Mouse (Mus musculus) brain, adult 10 weeks (tissue): ENCODE results near the gene Ip6k1. TPM values are rescaled to one million over a fixed set of nuclear protein-coding genes. Genes with fewer than 3 reads are reported as not detected.

Experiments used
- polyA plus RNA-seq: library from polyadenylated mRNA; stranded (reverse); fragments of 350-450 nt; fragmentation: Illumina TruSeq; extraction: RNeasy Lipid Tissue Mini Kit (QIAGEN cat#74804); gene quantifications from one replicate; pipeline ENCODE4 v1.2.3, GENCODE M21; 2015; ENCODE audit warnings: low read depth, low replicate concordance

Ip6k1 gene
- 160 TPM for polyA plus RNA-seq

GRCm38 (mm10) chr9:108001922-108002770 is at the start of gene Ip6k1:
Ip6k1 (plus strand) TSS chr9:108002501.

DNA sequence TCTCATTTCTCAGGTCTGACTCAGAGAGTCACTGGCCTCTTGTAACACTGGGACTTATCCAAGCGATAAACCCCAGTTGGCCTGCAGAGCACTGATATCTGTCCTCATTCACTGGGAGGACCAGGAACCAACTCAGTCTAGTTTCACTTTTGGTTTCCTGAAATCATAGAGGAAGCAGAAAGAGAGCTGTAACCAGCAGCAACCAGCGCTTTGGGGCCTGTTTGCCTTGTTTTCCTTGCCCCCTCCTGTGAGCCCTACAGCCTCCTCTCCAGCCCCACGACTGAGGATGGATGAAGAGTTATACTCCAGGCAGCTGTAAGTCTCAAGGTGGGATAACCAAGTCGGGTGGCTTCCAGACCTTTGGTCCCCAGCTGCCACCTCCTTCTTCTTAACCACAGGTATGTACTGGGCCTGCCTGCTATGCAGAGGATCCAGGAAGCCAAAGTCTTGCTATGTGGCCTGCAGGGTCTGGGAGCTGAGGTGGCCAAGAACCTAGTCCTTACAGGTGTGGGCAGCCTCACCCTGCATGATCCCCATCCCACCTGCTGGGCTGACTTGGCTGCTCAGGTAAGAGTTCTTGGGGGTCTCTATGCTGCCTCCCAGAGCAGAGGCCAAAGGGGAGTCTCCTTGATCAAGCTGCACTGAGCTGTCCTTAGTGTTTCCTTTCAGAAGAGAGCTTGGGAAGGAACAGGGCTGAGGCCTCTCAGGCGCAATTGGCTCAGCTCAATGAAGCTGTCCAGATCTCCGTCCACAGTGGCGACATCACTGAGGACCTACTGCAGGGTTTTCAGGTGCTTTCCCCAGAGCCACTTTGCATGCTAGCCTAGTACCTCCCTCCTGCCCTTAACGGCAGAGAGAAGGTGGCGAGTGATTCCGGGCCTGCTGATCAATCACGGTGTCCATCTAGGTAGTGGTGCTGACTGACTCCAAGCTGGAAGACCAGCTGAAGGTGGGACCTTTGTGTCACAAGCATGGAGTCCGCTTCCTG is 26.6 kb upstream of the Ip6k1 start, which contains the start of gene Uba7:
TSS of gene Uba7 (plus strand) at position 107 of the 988 bp plus-strand sequence.

DNA sequence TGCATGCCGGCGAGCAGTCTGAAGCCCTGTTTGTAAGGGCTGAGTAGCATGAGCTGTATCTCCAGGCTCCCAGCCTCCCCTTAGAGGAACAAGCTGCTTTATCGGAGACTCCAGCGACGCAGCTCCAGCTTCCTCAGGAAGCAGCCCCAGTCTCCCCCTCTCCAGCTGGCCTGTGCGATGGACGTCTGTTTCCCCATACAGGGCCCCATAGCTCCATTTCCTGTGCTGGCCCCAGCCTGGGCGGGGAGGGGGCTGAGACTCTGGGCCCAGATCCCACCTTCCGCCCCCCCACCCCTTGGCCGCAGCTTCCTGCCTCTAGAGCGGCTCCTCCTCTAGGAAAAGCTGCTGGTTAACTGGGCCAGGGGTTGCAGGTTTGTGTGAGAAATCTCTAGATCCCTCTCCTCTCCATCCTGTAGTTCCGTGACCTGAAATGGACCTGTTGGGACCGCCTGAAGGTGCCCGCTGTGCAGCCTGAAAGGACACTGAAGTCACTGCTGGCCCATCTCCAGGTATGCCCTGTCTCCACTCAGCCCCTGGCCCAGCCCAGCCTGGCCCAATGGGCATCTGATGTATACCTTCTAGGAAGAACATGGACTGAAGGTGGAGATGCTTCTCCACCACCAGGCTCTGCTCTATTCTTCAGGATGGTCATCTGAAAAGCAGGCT is 19.5 kb upstream of the Ip6k1 start, which contains the start of gene Gm20661:
TSS of gene Gm20661 (plus strand) at position 378 of the 666 bp plus-strand sequence.

GRCm38 (mm10) chr9:107985131-107986119 is 16.9 kb upstream of the Ip6k1 start, which contains the start of gene Inka1:
Inka1 (minus strand) TSS chr9:107985879.

GRCm38 (mm10) chr9:107992197-107992596 is 10.1 kb upstream of the Ip6k1 start, which contains the start of gene Cdhr4:
Cdhr4 (plus strand) TSS chr9:107992497.

DNA sequence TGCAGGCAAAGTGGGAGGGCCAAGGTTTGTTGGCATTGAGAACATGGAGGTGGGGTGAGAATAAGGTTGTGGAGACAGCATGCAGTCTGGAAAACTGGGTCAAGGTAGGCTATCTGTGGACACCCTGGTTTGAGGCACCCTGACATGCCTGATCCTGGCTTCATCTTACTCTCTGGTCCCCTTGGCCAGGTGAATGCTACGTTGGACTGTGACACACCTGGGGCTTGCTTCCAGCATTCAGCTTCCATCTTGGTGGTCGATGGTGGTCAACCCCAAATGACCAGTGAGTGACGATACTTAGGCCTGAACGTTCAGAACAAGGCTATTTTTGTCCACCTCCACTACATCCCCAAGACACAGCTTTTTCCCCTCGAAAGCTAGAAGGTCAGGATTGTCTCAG is 6.3 kb upstream of the Ip6k1 start, which contains the start of gene Gm20662:
TSS of gene Gm20662 (plus strand) at position 301 of the 400 bp plus-strand sequence.

DNA sequence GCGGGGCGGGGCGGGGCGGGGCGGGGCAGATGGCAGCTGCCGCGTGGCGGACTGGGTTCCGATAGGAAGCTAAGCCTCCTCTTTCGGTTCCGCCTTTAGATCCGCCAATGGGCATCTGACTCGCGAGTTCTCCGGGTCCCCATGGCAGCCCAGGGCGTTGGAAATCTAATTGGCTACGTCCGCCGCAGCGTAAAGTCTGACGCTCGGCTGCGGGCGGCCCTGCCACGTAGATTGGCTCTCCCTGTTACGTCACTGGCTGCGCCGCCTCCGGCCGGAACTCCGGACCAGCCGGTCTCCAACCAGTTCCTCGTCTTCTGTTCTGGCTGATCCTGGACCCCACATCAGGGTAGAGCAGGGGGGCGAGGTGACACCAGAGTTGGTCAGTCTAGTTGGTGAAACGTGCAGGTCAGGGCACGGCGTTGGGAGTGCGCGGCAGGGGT is 46.7 kb downstream of the Ip6k1 start, which contains the start of gene Gmppb:
TSS of gene Gmppb (plus strand) at position 227 of the 440 bp plus-strand sequence.

GRCm38 (mm10) chr9:108052885-108053664 is 50.8 kb downstream of the Ip6k1 start, which contains the start of gene Amigo3:
Amigo3 (plus strand) TSS chr9:108053159.

DNA sequence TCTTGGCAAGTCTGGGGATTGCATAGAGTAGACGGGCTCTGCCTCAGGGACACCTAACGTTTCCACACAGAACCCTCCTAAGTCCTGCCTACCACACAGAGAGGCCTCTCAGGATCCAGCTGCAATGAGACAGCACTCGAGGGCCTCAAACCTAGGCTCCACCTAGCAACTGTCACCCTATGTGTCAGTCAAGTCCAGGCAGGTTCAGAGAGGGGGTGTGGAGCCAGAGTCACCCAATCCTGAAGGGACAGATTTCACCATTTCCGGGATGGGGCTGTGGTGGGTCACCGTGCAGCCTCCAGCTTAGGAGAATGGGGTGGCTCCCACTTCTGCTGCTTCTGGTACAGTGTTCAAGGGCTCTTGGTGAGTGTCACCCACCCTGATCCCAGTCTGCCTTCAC is 77.9 kb downstream of the Ip6k1 start, which contains the start of gene Mst1:
TSS of gene Mst1 (plus strand) at position 269 of the 400 bp plus-strand sequence.

GRCm38 (mm10) chr9:108082988-108083431 is 80.7 kb downstream of the Ip6k1 start, which contains the start of gene Rnf123:
Rnf123 (minus strand) TSS chr9:108083346.

GRCm38 (mm10) chr9:108094184-108094941 is 92.1 kb downstream of the Ip6k1 start, which contains the start of gene Apeh:
Apeh (minus strand) TSS chr9:108094606.

Other genes starting within 250 kb of the Ip6k1 start
- 105 TPM for gene Rbm5, start 231.5 kb upstream of the Ip6k1 start, polyA plus RNA-seq
- 40.5 TPM for gene Rbm6, start 129.3 kb upstream of the Ip6k1 start, polyA plus RNA-seq
- gene Mon1a, start 114.3 kb upstream of the Ip6k1 start, polyA plus RNA-seq, result 19.2 TPM
- 0.59 TPM for gene Mst1r, start 95.6 kb upstream of the Ip6k1 start, polyA plus RNA-seq
- not detected for gene Actl11, start 74.0 kb upstream of the Ip6k1 start, polyA plus RNA-seq
- 320 TPM for gene Camkv, start 66.8 kb upstream of the Ip6k1 start, polyA plus RNA-seq
- gene Traip, start 52.4 kb upstream of the Ip6k1 start, polyA plus RNA-seq, result 15.5 TPM
- 6.5 TPM for gene Uba7, start 27.0 kb upstream of the Ip6k1 start, polyA plus RNA-seq
- 0.46 TPM for gene Gm20661, start 19.4 kb upstream of the Ip6k1 start, polyA plus RNA-seq
- 4.2 TPM for gene Inka1, start 16.6 kb upstream of the Ip6k1 start, polyA plus RNA-seq
- gene Cdhr4, start 10.0 kb upstream of the Ip6k1 start, polyA plus RNA-seq, result 5.1 TPM
- gene Gm20662, start 6.2 kb upstream of the Ip6k1 start, polyA plus RNA-seq, result 5.0 TPM
- 17.9 TPM for gene Gmppb, start 46.7 kb downstream of the Ip6k1 start, polyA plus RNA-seq
- gene Amigo3, start 50.7 kb downstream of the Ip6k1 start, polyA plus RNA-seq, result 1.4 TPM
- gene Mst1, start 77.9 kb downstream of the Ip6k1 start, polyA plus RNA-seq, result not detected
- 52.1 TPM for gene Rnf123, start 80.8 kb downstream of the Ip6k1 start, polyA plus RNA-seq
- gene Apeh, start 92.1 kb downstream of the Ip6k1 start, polyA plus RNA-seq, result 21.4 TPM
- 87.7 TPM for gene Bsn, start 187.9 kb downstream of the Ip6k1 start, polyA plus RNA-seq